Mouse (Mus musculus): ENCODE results near the gene Svopl. TPM values are rescaled to one million over a fixed set of nuclear protein-coding genes. Genes with fewer than 3 reads are reported as not detected.

Svopl gene
- polyA plus RNA-seq, 1 experiment from 2014 or later = 0.63 TPM

- H3K9me3 ChIP-seq (ENCODE audit: control insufficient read depth, low read length) = no peaks in the 10 kb centered on the region
- no peak for DNase-seq (ENCODE audit: low spot score)
- WGBS = 39% methylated on average over 1 of the region's 1 CpGs
- H3K36me3 ChIP-seq (ENCODE audit: control insufficient read depth, insufficient read depth, low read length) = no peaks in the 10 kb centered on the region
- no peak for ATAC-seq (ENCODE audit: low FRiP score, low TSS enrichment)
- H3K4me1 ChIP-seq (replicated peaks; ENCODE audit: control insufficient read depth, insufficient read depth) = no peaks in the 10 kb centered on the region
- no peak overlapping the region for H3K9ac ChIP-seq (ENCODE audit: low read length)
- no peaks in the 10 kb centered on the region for H3K27me3 ChIP-seq (ENCODE audit: control insufficient read depth, insufficient read depth, low read length)
- no peak overlapping the region for H3K27ac ChIP-seq (replicated peaks)
- no peak overlapping the region for H3K4me3 ChIP-seq (ENCODE audit: low read depth, low read length)
- TF ChIP-seq EP300 (optimal IDR thresholded peaks at IDR 0.05) (no peak), CTCF (IDR thresholded peaks at IDR 0.05; ENCODE audit: low read depth) (no peak)
- H3K4me2 ChIP-seq (replicated peaks; ENCODE audit: low read depth) = no peak overlapping the region
Measured at GRCm38 (mm10) chr6:38027771-38028170, 19.0 kb downstream of the Svopl start.

GRCm38 (mm10) chr6:38023284-38023683 lies 23.5 kb downstream of the Svopl start:
- no peak for TF ChIP-seq EP300 (optimal IDR thresholded peaks at IDR 0.05)
- TF ChIP-seq CTCF (IDR thresholded peaks at IDR 0.05; ENCODE audit: low read depth) = no peak
- Histone ChIP-seq H3K27me3 (ENCODE audit: control insufficient read depth, insufficient read depth, low read length) (no peaks in the 10 kb centered on the region), H3K4me2 (replicated peaks; ENCODE audit: low read depth) (no peak overlapping the region), H3K4me1 (replicated peaks; ENCODE audit: control insufficient read depth, insufficient read depth) (no peaks in the 10 kb centered on the region), H3K27ac (replicated peaks) (no peak overlapping the region), H3K36me3 (ENCODE audit: control insufficient read depth, insufficient read depth, low read length) (no peaks in the 10 kb centered on the region), H3K9ac (ENCODE audit: low read length) (no peak overlapping the region), H3K4me3 (ENCODE audit: low read depth, low read length) (no peak overlapping the region), H3K9me3 (ENCODE audit: control insufficient read depth, low read length) (no peaks in the 10 kb centered on the region)
- WGBS = 26% methylated on average over 7 of the region's 7 CpGs
- ATAC-seq (ENCODE audit: low FRiP score, low TSS enrichment) (no peak; the same call in 1 of the 2 replicates), DNase-seq (ENCODE audit: low spot score) (no peak)

- TF ChIP-seq EP300 (optimal IDR thresholded peaks at IDR 0.05) (no peak), CTCF (IDR thresholded peaks at IDR 0.05; ENCODE audit: low read depth) (no peak)
- H3K36me3 ChIP-seq (ENCODE audit: control insufficient read depth, insufficient read depth, low read length) = no peaks in the 10 kb centered on the region
- ATAC-seq (ENCODE audit: low FRiP score, low TSS enrichment) = 0 out of 2 replicates have a peak, but pooled peaks have one; percentile 29
- no peaks in the 10 kb centered on the region for H3K4me1 ChIP-seq (replicated peaks; ENCODE audit: control insufficient read depth, insufficient read depth)
- H3K27me3 ChIP-seq (ENCODE audit: control insufficient read depth, insufficient read depth, low read length) = no peaks in the 10 kb centered on the region
- H3K4me3 ChIP-seq (ENCODE audit: low read depth, low read length) = no peak overlapping the region
- no peak for DNase-seq (ENCODE audit: low spot score)
- no peak overlapping the region for H3K9ac ChIP-seq (ENCODE audit: low read length)
- 70% methylated on average over 7 of the region's 7 CpGs for WGBS
- H3K27ac ChIP-seq (replicated peaks) = no peak overlapping the region
- no peaks in the 10 kb centered on the region for H3K9me3 ChIP-seq (ENCODE audit: control insufficient read depth, low read length)
- H3K4me2 ChIP-seq (replicated peaks; ENCODE audit: low read depth) = no peak overlapping the region
Measured at GRCm38 (mm10) chr6:38021406-38021805, 25.4 kb downstream of the Svopl start.

GRCm38 (mm10) chr6:38012829-38013228 lies 34.0 kb downstream of the Svopl start:
- no peaks in the 10 kb centered on the region; the same call in 1 of the 2 replicates for H3K9me3 ChIP-seq (ENCODE audit: control insufficient read depth, low read length)
- 96% methylated on average over 2 of the region's 2 CpGs for WGBS
- no peak for TF ChIP-seq EP300 (optimal IDR thresholded peaks at IDR 0.05)
- TF ChIP-seq CTCF (IDR thresholded peaks at IDR 0.05; ENCODE audit: low read depth) = no peak

GRCm38 (mm10) chr6:38007459-38007858 lies 39.3 kb downstream of the Svopl start:
- Histone ChIP-seq H3K36me3 (ENCODE audit: control insufficient read depth, insufficient read depth, low read length) (no peaks in the 10 kb centered on the region), H3K27ac (replicated peaks) (no peak overlapping the region), H3K9ac (ENCODE audit: low read length) (no peak overlapping the region), H3K27me3 (ENCODE audit: control insufficient read depth, insufficient read depth, low read length) (no peaks in the 10 kb centered on the region), H3K9me3 (ENCODE audit: control insufficient read depth, low read length) (no peaks in the 10 kb centered on the region; the same call in 1 of the 2 replicates), H3K4me3 (ENCODE audit: low read depth, low read length) (no peak overlapping the region), H3K4me1 (replicated peaks; ENCODE audit: control insufficient read depth, insufficient read depth) (no peaks in the 10 kb centered on the region), H3K4me2 (replicated peaks; ENCODE audit: low read depth) (no peak overlapping the region)
- no peak for TF ChIP-seq EP300 (optimal IDR thresholded peaks at IDR 0.05)
- peak; percentile 94 for TF ChIP-seq CTCF (IDR thresholded peaks at IDR 0.05; ENCODE audit: low read depth)
- ATAC-seq (ENCODE audit: low FRiP score, low TSS enrichment) = peak; percentile 35; the same call in 1 of the 2 replicates
- 15% methylated on average over 6 of the region's 6 CpGs for WGBS
- peak; percentile 40 for DNase-seq (ENCODE audit: low spot score)

More at GRCm38 (mm10) chr6:38012829-38013228, 34.0 kb downstream of the Svopl start:
- Histone ChIP-seq H3K36me3 (ENCODE audit: control insufficient read depth, insufficient read depth, low read length) (no peaks in the 10 kb centered on the region), H3K4me2 (replicated peaks; ENCODE audit: low read depth) (no peak overlapping the region), H3K9ac (ENCODE audit: low read length) (no peak overlapping the region), H3K27ac (replicated peaks) (no peak overlapping the region), H3K4me3 (ENCODE audit: low read depth, low read length) (no peak overlapping the region), H3K4me1 (replicated peaks; ENCODE audit: control insufficient read depth, insufficient read depth) (no peaks in the 10 kb centered on the region), H3K27me3 (ENCODE audit: control insufficient read depth, insufficient read depth, low read length) (no peaks in the 10 kb centered on the region)
- no peak for ATAC-seq (ENCODE audit: low FRiP score, low TSS enrichment)
- no peak for DNase-seq (ENCODE audit: low spot score)

- DNase-seq (ENCODE audit: low spot score) = no peak
- ATAC-seq (ENCODE audit: low FRiP score, low TSS enrichment) = no peak
- 0 out of 2 replicates have a peak, but pooled peaks cover 4% of the 10 kb centered on the region for H3K36me3 ChIP-seq (ENCODE audit: control insufficient read depth, insufficient read depth, low read length)
- no peak overlapping the region for H3K27ac ChIP-seq (replicated peaks)
- no peak overlapping the region for H3K4me2 ChIP-seq (replicated peaks; ENCODE audit: low read depth)
- WGBS = 66% methylated on average over 4 of the region's 4 CpGs
- no peaks in the 10 kb centered on the region for H3K4me1 ChIP-seq (replicated peaks; ENCODE audit: control insufficient read depth, insufficient read depth)
- H3K9me3 ChIP-seq (ENCODE audit: control insufficient read depth, low read length) = no peaks in the 10 kb centered on the region
- no peak overlapping the region for H3K9ac ChIP-seq (ENCODE audit: low read length)
- H3K4me3 ChIP-seq (ENCODE audit: low read depth, low read length) = no peak overlapping the region
- no peak for TF ChIP-seq EP300 (optimal IDR thresholded peaks at IDR 0.05)
- no peak for TF ChIP-seq CTCF (IDR thresholded peaks at IDR 0.05; ENCODE audit: low read depth)
- no peaks in the 10 kb centered on the region for H3K27me3 ChIP-seq (ENCODE audit: control insufficient read depth, insufficient read depth, low read length)
Measured at GRCm38 (mm10) chr6:37967386-37967785, 79.4 kb downstream of the Svopl start.

Data from stomach, postnatal 0 days (tissue).